Mouse (Mus musculus) sigmoid colon, adult 10 weeks (tissue): ENCODE measurements around the gene Bpifa2. TPM values are rescaled to one million over a fixed set of nuclear protein-coding genes. Genes with fewer than 3 reads are reported as not detected.

Experiments
- polyA plus RNA-seq: library from polyadenylated mRNA; stranded (reverse); fragments of 350-450 nt; fragmentation: Illumina TruSeq; extraction: RNeasy Lipid Tissue Mini Kit (QIAGEN cat#74804); gene quantifications from one replicate; pipeline ENCODE4 v1.2.3, GENCODE M21; 2014; ENCODE audit warnings: low read depth, low replicate concordance

Gene Bpifa2
- polyA plus RNA-seq: not detected

DNA sequence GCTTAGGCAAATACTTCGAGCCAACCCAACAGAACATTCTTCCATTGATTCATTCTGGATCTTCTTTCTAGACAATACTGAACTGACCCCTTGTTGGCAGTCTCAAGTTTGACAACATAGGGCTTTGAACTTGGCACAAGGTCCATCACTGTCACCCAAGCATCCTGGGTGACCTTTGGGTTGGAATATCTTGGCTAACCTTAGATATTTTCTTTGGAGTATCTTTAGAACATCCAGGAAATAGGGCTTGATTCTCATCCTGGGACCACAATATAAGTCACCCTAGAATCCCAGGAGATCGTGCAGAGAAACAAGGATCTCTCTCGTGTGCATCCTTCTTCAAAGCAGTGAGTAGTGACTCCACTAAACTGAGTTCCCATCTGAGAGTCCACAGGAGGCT, at the start of gene Bpifa2:
TSS of gene Bpifa2 (plus strand) at position 301 of the 400 bp plus-strand sequence.

DNA sequence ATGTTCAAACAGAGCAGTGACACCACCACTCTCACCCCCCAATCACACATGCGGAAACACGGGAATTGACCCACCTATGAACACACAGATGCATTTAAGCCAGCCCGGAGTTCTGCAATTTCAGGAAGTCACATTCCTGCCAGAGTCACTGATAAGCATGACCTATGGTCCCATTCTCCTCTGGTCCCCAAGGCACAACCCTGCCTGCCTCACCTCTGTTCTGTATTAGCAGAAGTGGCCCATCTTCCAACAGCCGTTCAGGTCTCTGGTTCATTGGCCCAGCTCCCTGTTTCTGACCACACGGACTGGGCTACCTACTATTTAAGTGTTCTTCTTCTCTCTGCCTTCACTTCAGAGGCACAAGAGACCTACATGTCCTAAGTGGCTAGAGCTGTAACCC, 33.5 kb upstream of the Bpifa2 start, which contains the start of gene Bpifa6:
TSS of gene Bpifa6 (plus strand) at position 364 of the 400 bp plus-strand sequence.

Other genes starting within 250 kb of the Bpifa2 start
- gene Efcab8, start 228.3 kb upstream of the Bpifa2 start, polyA plus RNA-seq: not detected
- gene Sun5, start 137.2 kb upstream of the Bpifa2 start, polyA plus RNA-seq: not detected
- gene Bpifb2, start 133.2 kb upstream of the Bpifa2 start, polyA plus RNA-seq: not detected
- gene Bpifb6, start 107.9 kb upstream of the Bpifa2 start, polyA plus RNA-seq: not detected
- not detected for gene Bpifb3, start 90.0 kb upstream of the Bpifa2 start, polyA plus RNA-seq
- gene Bpifb4, start 70.1 kb upstream of the Bpifa2 start, polyA plus RNA-seq: not detected
- not detected for gene Bpifa6, start 33.3 kb upstream of the Bpifa2 start, polyA plus RNA-seq
- not detected for gene Bpifa3, start 122.1 kb downstream of the Bpifa2 start, polyA plus RNA-seq
- not detected for gene Bpifa1, start 134.6 kb downstream of the Bpifa2 start, polyA plus RNA-seq
- not detected for gene Bpifa5, start 154.3 kb downstream of the Bpifa2 start, polyA plus RNA-seq
- gene Bpifb1, start 182.6 kb downstream of the Bpifa2 start, polyA plus RNA-seq: not detected
- gene Bpifb5, start 215.5 kb downstream of the Bpifa2 start, polyA plus RNA-seq: not detected
- gene Bpifb9a, start 249.6 kb downstream of the Bpifa2 start, polyA plus RNA-seq: not detected